Mouse (Mus musculus): ENCODE data around the gene Ddb2.

Ddb2 gene

GRCm38 (mm10) chr2:91236601-91237510, at the start of gene Ddb2:
Gene Ddb2, minus strand, starts transcription at chr2:91236982.
- 1% methylated on average over 48 of the region's 48 CpGs for WGBS

- WGBS: 12% methylated on average over 7 of the region's 7 CpGs
These were observed 49.2 kb upstream of the Ddb2 start for GRCm38 (mm10) chr2:91285885-91286505.

DNA sequence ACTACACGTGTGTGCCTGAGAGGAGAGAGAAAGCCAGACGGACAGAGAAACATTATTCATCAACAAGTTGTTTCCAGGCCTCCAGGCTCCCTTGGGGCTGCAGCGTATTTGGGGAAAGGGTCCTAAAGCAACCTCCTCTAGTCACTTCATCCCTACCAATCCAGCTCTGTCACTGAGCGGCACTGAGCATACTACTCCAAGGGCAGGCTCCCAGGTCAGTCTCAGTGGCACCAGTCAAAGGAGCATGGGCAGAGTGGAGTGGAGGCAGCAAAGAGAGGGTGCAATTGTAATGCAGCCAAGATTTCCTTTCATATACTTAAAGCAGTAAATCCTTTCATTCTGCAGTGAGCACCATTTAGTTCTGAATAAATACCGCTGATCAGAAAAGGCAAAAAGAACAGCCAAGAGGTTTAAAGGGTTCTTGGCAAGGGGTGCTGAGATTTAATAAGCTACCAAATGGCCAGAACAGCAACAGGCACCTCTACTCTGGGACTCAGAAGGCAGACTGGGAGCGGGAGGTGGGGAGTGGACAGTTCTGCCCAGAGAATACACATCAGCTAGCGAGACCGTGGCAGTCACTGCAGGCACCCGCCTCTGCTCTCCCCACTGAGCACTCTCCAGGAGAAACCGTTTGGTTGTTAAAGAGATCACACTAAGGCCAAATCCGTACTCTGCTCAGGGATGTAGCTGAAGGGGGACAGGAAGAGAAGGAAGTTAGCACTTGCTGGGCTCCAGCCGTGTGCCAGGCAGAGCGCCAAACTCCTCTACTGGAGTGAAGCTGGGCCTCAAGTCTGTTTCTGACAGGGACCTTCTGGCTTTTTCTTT, 47.8 kb upstream of the Ddb2 start:
- 28% methylated on average over 13 of the region's 13 CpGs for WGBS

- WGBS: 61% methylated on average over 3 of the region's 3 CpGs
These were observed 47.2 kb upstream of the Ddb2 start for GRCm38 (mm10) chr2:91283972-91284371.

GRCm38 (mm10) chr2:91281366-91281765, 44.6 kb upstream of the Ddb2 start:
- 63% methylated on average over 5 of the region's 5 CpGs for WGBS

- WGBS: 71% methylated on average over 2 of the region's 2 CpGs
These were observed 42.6 kb upstream of the Ddb2 start for GRCm38 (mm10) chr2:91279372-91279755.

GRCm38 (mm10) chr2:91278749-91279371, 42.1 kb upstream of the Ddb2 start:
- WGBS: 32% methylated on average over 10 of the region's 10 CpGs

GRCm38 (mm10) chr2:91269687-91270133, 32.9 kb upstream of the Ddb2 start:
- 66% methylated on average over 8 of the region's 8 CpGs for WGBS

DNA sequence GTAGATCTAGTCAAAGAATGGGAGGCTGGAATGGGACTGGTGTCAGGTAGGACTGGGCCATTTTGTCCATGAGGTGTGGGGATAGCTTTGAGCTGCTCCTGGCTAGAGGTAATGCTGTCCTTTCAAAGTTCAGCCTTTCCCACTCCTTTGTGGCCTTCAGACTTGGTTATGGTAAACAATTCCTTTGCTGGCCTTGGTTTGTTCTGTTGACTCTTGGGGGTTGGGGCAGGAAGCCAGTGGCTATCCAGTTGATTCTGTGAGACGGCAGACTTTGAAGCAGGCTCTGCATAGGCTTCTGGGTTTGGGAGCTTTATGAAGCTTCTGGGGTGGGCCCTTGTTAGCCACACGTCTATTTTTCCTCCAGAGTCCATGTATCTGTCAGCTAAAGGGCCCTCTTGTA, 31.9 kb upstream of the Ddb2 start:
- WGBS: 80% methylated on average over 2 of the region's 2 CpGs

DNA sequence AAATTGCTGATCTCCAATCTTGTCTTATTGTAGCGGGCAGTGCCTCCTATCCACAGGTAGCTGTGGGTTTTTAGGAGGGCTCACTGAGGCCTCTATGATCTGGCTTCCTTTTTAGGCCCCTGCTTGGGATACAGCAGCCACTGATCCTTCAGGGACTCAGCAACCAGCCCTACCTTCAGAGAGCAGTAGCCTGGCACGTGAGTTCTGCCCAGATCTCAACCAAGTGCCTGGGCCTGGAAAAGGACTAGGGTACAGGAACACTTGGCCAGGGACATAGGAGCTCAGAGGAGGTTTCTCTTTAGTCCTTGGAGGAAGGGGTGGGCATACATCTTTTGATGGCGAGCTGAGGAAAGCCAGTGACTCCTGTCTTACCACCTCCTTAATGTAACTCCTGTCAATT, 31.3 kb upstream of the Ddb2 start:
- WGBS: 96% methylated on average over 3 of the region's 3 CpGs

GRCm38 (mm10) chr2:91264711-91265681, 28.2 kb upstream of the Ddb2 start, which contains the start of gene Arfgap2:
Gene Arfgap2, plus strand, starts transcription at chr2:91264974.
- WGBS: under 1% methylated on average over 72 of the region's 72 CpGs

- WGBS: 80% methylated on average over 17 of the region's 17 CpGs
These were observed 27.2 kb upstream of the Ddb2 start for GRCm38 (mm10) chr2:91263692-91264660.

DNA sequence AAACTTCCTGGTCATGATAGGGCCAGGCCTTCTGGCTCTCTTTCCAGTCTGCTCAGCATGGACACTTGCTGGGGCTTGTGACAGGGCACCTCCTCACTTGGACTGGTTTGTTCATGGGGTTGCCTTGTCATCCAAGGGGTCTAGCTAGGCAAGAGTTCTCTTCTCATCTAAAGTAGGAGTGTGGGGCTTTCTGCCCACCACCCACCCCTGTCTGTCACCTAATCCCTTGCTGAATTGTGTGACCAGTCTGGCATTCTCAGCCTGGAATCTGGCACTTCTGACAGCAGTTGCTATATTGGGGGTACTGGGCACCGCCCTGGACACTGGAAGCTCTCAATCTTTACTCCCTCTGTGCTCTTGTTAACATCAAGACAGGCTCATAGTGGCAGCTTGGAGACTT, 22.7 kb upstream of the Ddb2 start:
- WGBS: 89% methylated on average over 1 of the region's 1 CpGs

DNA sequence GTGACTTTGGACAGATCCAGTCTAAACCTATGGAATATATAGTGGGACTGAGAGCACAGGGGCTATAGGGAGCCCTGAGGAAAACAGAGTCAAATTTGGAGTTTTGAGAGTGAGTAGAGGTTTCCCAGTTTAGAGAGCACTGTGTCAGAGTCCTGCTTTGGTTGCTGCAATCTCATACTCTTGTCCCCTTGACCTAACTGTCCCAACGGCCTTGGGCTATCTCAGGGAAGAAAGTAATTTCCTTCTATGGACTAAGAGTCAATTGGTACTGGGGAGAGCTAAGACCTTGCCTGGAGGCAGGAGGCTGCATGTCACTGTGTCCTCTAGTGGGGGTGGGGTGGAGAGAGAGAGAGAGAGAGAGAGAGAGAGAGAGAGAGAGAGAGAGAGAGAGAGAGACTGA, 22.0 kb upstream of the Ddb2 start:
- WGBS: 79% methylated on average over 1 of the region's 1 CpGs

DNA sequence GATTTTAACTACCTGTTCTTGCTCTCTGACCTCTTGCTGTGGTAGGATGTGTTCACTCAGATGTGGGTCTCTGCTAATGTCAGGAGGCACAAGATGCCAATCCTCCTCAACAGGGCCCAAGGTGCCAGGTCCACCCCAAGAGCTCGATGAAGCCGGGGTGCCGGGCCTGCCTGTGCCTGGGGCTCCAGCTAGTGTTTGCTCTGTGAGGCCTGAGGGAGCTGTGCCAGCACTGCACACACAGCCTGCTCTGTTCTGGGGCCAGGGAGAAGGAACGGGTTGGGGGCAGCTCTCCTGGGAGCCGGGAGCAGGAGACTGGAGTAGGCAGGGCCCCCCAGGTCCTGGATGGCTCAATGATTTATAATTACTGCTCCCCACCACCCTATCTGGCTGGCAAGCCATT, 21.3 kb upstream of the Ddb2 start:
- WGBS: 42% methylated on average over 5 of the region's 5 CpGs

DNA sequence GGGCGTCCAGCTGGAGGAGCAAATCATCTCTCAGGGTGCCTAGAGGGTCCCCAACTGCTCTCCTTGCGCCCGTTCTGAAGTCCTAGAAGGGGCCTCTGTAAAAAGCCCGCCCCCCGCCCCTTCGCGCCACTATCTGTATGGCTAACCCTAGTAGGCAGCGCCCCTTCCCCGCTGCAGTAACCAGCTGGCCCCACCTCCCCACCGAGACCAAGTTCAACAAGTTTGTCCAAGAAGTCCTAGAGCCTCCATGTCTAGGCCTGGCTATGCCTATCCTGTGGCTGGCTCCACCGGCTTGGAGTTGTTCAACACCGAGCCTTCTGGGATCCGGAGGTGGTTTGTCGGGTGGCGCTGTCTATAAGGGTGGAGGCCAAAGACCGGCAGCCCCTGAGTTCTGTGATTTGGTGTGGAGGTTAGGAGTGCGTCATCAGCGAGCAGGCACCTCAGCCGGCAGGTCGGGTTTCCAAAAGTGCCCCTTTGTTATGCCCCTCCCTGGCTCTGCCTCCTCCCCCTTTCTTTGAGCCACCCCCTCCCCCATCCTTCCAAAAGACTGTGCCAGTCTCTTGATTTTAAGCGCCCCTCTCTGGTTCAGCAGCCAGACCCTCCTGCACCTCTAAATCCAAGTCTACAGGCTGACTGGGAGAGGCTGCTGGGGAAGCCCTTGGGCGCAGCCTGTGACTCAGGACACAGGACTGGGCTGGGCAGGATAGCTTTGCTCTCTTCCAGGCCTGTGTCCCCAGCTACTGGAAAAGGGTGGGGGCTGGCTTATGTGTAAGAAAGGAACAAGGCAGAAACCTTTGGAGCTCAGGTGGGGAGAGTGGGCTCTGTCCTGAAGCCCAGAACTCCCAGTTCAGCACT, 20.6 kb upstream of the Ddb2 start:
- WGBS: 6% methylated on average over 22 of the region's 22 CpGs

DNA sequence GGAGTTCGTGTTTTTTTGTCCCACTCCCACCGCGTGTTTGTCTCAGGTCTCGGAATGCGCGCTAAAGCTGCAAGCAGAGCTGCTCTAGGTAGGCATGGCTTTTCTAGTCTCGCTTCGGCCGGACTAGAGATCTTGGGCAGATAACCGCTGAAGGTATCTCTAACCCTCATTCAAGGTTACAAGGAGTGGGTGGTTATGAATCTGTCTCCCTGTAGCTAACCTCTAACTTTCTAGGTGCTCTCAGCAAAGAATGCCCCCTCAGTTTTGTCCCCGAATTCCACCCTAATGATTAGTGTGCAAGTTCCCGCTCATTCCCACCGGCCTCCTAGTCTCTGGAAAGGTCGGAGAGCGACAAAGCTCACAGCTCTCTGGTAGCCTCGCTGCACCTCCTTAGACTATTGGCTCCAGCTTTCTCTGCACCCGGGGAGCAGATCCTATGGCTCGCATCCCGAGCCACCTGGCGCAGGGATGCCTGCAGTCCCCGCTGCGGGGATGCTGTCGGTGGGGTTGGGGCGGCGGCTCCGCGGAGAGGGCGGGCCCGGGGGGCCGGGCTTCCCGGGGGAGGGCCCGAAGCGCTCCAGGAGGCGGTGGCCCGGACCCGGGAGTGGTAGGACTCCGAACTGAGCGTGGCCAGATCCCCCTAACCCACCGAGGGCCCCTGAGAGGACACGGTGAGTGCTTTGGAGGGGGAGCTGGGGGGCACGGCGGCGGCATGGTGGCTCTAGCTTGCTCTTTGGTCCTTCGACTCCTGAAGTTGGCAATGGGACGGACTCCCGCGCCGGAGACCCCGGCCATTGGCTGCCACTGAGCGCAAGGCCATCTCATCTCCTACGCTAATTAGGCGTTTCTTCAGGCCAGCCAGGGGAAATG, 19.7 kb upstream of the Ddb2 start:
- 2% methylated on average over 52 of the region's 52 CpGs for WGBS

Measured in cerebral cortex, adult 2 months (tissue).